Mouse (Mus musculus) lung, adult 18-20 months (tissue): ENCODE measurements around the gene Ngb.

Experiments
- DNase-seq, 2 experiments: peaks; one replicate each; pipeline ENCODE4 v3.0.0; 2022; ENCODE audit warnings: mixed read lengths in 2 of 2

Ngb gene

GRCm38 (mm10) chr12:87102165-87102631 lies at the start of gene Ngb:
Ngb (minus strand) TSS chr12:87102539.
- DNase-seq = peak in 1 of 2 experiments; percentile 5

- DNase-seq = no peak
Measured at GRCm38 (mm10) chr12:87149471-87149870, 47.1 kb upstream of the Ngb start.

- peak in 1 of 2 experiments; percentile 12 for DNase-seq
Measured at GRCm38 (mm10) chr12:87148136-87148535, 45.8 kb upstream of the Ngb start.

GRCm38 (mm10) chr12:87147395-87148089 lies 45.2 kb upstream of the Ngb start, which contains the start of gene Pomt2:
Pomt2 (minus strand) TSS chr12:87147968.
- peak; percentile 97 for DNase-seq

- DNase-seq = peak; percentile 94
Measured at GRCm38 (mm10) chr12:87146966-87147365, 44.6 kb upstream of the Ngb start, which contains the start of gene Gstz1. Gstz1 (plus strand) TSS chr12:87147165.

- no peak for DNase-seq
Measured at GRCm38 (mm10) chr12:87142156-87142555, 39.8 kb upstream of the Ngb start.

- DNase-seq = no peak
Measured at GRCm38 (mm10) chr12:87138768-87139167, 36.4 kb upstream of the Ngb start.

GRCm38 (mm10) chr12:87138342-87138701 lies 36.0 kb upstream of the Ngb start:
- DNase-seq = no peak

- DNase-seq = no peak
Measured at GRCm38 (mm10) chr12:87137439-87138341, 35.4 kb upstream of the Ngb start.

GRCm38 (mm10) chr12:87132784-87133183 lies 30.4 kb upstream of the Ngb start:
- no peak for DNase-seq

GRCm38 (mm10) chr12:87132210-87132609 lies 29.9 kb upstream of the Ngb start:
- peak in 1 of 2 experiments; percentile 5 for DNase-seq

GRCm38 (mm10) chr12:87131619-87132018 lies 29.3 kb upstream of the Ngb start:
- peak in 1 of 2 experiments; percentile 28 for DNase-seq

- DNase-seq = no peak
Measured at GRCm38 (mm10) chr12:87131181-87131580, 28.8 kb upstream of the Ngb start.

- DNase-seq = no peak
Measured at GRCm38 (mm10) chr12:87130224-87130623, 27.9 kb upstream of the Ngb start.

- DNase-seq = no peak
Measured at GRCm38 (mm10) chr12:87127256-87127655, 24.9 kb upstream of the Ngb start.

GRCm38 (mm10) chr12:87121918-87122589 lies 19.7 kb upstream of the Ngb start:
- no peak for DNase-seq

GRCm38 (mm10) chr12:87107357-87107977 lies 5.1 kb upstream of the Ngb start:
- DNase-seq = no peak

- no peak for DNase-seq
Measured at GRCm38 (mm10) chr12:87104796-87105195, 2.5 kb upstream of the Ngb start.

- DNase-seq = no peak
Measured at GRCm38 (mm10) chr12:87103471-87103870, 1.1 kb upstream of the Ngb start.

- no peak for DNase-seq
Measured at GRCm38 (mm10) chr12:87100331-87100730, 2.0 kb downstream of the Ngb start.

GRCm38 (mm10) chr12:87093671-87094070 lies 8.7 kb downstream of the Ngb start:
- no peak for DNase-seq

GRCm38 (mm10) chr12:87093249-87093648 lies 9.1 kb downstream of the Ngb start:
- peak; percentile 20 to 22 for DNase-seq

- DNase-seq = no peak
Measured at GRCm38 (mm10) chr12:87091916-87092315, 10.4 kb downstream of the Ngb start.
